Mouse (Mus musculus) kidney, postnatal 4 days (tissue): ENCODE results near the gene Tmco4.

Source experiments
- DNase-seq, 2 experiments: peaks; one replicate each; pipeline ENCODE4 v3.0.0; 2021; ENCODE audit warnings: mixed read lengths in 2 of 2

The Tmco4 gene

DNA sequence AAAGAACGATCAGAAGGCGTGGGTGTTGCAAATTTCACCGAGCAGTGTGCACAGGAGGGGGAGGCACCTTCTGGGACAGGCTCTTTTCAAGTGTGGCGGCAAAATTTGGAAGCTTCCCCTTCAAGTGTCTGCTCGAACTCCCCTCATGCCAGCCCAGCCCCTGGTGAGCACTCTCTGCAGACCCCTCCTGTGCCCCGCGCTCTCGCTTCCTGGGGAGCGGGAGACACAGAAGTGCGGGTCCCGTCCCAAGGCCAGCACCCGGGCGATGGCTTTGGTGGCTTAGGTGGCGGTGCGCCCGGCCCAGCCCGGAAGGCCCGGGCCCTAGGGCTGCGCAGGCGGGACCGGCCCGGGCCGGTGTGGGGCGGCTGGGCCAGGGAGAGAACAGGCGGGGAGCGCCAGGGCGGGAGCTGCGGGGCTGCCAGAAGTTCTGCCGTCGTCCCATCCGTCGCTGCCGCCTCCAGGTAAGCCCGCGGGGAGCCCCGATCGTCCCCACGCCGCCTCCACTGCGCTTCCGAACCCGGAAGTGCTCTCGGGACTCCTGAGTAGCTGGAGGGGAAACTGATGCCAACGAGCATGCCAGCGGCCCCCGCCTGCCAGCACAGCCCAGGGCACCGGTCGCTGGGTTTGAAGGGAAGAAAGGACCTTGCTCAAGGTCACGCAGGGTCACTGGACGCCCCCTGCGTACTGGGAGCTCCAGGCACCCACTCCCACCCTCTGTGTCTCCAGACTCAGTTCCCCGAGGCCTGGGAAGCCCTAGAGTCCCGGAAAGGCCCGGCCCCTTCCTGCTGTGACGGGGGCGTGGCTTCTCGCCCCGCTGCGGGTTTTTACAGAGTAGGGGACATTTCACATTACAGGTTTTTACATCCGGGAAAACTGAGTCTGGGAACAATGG is at the start of gene Tmco4:
Tmco4 (plus strand) TSS at position 62 of the 892 bp plus-strand sequence.
- peak; percentile 81 to 88 for DNase-seq

DNA sequence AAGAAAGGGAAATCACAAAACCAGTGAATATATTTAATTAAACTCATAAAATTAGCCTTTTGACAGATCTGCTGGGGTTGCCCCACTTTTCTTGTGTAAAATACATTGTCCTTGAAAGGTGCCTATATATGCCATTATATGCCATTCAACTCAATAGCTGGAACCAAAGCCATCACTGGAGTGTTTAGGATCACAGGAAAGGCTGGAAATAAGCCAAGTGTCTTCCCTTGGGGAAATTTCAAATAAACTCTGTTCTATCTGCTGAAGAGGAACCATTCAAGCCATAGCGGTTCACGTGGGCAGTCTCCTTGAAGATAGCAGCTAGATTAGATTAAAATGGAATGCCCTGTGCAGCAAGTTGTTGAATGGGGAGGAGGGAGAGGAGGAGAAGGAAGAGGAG is 47.1 kb upstream of the Tmco4 start:
- no peak for DNase-seq

- no peak for DNase-seq
These were observed 38.8 kb upstream of the Tmco4 start for GRCm38 (mm10) chr4:138933862-138934261.

GRCm38 (mm10) chr4:138934456-138935145 is 38.1 kb upstream of the Tmco4 start:
- no peak for DNase-seq

DNA sequence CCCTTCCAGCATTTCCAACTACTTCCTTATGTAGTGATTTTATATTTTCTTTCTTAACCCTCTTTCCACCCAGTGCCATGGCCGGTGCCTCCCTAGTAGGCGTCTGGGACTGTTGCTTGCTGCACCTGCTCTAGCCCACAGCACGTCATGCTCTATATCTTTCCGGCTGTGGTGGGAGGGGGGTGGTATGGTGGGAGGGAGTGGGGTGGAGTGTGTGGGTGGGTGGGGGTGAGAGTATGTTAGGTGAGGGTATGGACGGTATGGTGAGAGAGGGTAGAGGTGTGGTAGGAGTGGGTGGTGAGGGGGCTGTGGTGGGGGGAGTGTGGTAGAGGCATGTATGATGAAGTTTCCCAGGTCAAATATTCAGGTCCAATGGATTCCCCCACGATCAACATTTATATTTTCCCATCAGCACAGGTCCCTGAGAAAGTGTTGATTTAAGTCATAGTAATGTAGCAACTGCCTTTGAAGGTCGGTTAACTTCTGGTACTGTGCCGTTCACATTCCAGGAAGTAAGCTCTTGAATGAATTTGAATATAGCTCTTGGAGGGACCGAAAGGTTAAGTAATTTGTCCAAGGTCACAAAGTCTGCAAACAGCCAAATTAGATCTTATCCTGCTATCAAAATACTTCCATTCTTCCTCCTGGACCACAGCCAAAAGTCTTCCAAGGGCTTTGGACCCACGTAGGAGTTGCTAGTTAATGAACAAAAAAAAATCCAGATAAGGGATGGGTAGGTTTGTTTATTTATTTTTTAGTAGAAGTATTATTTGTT is 34.0 kb upstream of the Tmco4 start:
- peak in 1 of 2 experiments; percentile 40 for DNase-seq

GRCm38 (mm10) chr4:138939481-138939880 is 33.2 kb upstream of the Tmco4 start:
- peak in 1 of 2 experiments; percentile 12 for DNase-seq

DNA sequence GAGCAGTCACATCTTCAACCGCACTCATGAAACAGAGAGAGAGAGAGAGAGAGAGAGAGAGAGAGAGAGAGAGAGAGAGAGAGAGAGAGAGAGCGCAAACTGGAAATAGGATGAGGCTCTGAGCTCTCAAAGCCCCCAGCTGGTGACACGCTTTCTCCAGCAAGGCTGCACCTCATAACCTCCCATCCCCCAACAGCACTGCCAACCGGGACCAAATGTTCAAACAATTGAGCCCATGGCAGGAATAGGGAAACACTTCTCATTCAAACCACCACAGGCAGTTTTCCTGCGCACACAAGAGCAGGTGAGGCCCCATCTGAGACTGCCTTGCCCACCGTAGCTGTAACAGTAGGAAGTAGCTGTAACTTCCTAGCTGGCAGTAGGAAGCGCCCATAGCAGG is 31.3 kb upstream of the Tmco4 start:
- DNase-seq: peak in 1 of 2 experiments; percentile 48

- DNase-seq: peak in 1 of 2 experiments; percentile 48
These were observed 30.7 kb upstream of the Tmco4 start for GRCm38 (mm10) chr4:138941966-138942365.

DNA sequence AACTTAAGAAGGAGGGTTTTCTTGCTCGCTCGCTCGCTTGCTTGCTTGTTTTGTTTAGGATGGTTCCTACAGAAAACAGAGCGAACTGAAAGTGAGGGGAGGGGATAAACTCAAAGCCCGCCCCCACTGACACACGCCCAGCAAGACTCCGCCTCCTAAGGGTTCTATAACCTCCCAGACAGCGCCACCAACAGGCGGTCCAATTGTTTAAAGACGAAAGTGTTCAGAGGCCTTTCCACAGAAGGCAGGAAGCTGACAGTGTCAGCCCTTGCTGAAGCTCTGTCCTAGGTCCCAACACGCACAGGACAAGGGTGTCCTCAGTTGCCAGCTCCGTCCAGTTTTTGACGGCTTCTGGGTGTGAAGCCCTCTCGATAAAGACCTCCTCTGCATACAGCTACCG is 29.0 kb upstream of the Tmco4 start:
- DNase-seq: peak; percentile 90 to 93

DNA sequence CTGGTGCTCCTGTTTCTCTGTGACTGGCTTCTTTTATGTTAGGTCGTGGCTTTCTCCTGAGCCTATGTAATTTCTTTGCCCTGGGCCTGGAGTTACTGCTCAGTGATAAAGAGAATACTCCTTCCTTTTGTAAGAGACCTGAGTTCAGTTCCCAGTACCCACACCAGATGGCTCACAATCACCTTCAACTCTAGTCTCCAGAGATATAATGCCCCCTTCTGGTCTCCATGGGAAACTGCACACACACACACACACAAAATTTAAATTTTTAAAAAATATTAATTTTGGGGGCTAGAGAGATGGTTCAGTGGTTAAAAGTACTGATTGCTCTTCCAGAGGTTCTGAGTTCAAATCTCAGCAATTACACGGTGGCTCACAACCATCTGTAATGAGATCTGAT is 24.4 kb upstream of the Tmco4 start:
- no peak for DNase-seq

DNA sequence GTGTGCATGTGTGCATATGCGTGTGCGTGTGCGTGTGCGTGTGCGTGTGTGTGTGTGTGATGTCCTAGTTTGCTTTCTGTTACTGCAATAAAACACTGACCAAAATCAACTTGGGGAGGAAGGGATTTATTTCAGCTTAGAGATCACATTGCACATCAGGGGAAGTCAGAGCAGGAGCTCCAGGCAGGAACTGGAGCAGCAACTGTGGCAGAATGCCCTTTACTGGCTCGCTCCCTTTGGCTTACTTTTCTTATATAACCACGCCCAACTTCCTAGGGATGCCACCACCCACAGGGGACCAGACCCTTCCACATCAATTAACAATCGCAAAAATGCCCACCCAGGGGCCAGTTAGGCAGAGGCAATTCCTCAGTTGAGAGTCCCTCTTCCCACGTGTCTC is 14.1 kb upstream of the Tmco4 start:
- DNase-seq: no peak

GRCm38 (mm10) chr4:138959120-138959519 is 13.6 kb upstream of the Tmco4 start:
- DNase-seq: no peak

GRCm38 (mm10) chr4:138959926-138960325 is 12.8 kb upstream of the Tmco4 start:
- DNase-seq: peak; percentile 53 to 67

GRCm38 (mm10) chr4:138962719-138963118 is 10.0 kb upstream of the Tmco4 start:
- no peak for DNase-seq

DNA sequence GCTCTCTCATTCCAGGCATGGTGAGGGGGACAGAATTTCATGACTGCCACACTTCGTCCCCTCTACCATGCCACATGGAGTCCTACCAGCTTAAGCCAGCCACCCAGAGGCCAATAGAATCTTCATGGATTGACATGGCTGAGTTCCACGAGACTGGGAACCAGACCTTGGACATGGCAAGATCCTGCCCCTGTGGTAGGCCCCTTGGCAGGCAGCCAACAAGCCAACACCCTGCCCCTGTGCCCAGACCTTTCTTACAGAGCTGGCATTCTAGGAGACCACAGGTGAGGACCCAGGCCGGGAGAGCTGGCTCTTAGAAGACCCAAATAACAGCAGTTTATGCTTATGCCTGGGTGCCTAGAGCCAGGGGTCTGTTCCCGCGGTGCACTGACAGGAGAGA is 6.8 kb upstream of the Tmco4 start:
- peak; percentile 61 to 71 for DNase-seq

DNA sequence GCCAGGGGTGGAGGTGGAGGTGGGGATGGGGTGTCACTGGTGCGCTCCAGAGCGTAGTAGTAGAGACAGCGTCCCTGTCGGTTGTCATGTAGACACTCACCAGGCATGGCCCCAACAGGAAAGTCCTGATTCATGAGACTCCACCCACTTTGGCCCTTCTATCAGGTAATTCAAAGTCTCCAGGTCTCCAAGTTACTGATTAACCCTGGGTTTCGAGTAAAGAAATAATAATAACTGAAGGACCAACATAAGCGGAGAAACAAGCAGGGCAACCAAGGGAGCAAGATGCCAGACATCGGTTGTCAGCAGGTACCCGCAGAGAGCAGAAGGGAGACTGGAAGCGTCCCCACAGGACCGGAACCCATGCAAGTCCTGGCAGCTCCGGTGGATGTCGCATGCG is 5.8 kb upstream of the Tmco4 start, which contains the start of gene Rnf186:
Rnf186 (plus strand) TSS at position 247 of the 400 bp plus-strand sequence.
- DNase-seq: peak in 1 of 2 experiments; percentile 51

DNA sequence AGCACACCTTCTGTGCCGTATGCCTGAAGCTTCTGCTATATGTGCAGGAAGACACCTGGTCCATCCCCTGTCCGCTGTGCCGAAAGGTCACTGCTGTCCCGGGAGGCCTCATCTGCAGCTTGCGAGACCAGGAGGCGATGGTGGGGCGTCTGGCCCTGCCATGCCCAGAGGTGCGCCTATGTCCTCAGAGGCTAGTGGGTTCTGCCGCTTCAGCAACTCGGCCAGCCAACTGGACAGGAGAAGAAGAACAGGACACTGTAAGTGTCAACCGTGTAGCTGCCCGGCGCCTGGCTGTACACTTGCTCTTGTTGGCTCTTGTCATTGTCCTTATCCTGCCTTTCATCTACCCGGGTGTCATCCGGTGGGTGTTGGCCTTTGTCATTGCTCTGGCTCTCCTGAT is 5.2 kb upstream of the Tmco4 start:
- DNase-seq: no peak

GRCm38 (mm10) chr4:138968772-138969556 is 3.7 kb upstream of the Tmco4 start:
- DNase-seq: peak in 1 of 2 experiments; percentile 46

DNA sequence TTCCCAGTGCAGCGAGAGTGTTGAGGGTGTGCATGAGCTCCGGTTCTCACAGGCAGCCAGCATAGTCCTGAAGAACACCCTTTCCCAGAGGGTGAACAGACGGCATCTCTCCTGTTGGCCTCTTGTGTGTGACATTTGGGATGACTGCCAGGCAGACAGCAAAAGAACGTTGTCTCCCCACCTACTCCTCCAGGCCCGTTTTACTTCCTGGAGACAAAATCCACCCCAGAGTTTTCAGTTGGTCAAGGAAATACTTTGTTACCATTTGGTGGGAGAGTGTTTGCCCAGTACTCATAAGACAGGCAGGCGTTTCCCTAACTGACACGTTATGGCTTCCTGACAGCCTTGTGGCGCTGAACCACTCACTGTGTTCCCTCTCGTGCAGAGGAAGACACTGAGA is 3.0 kb upstream of the Tmco4 start:
- no peak for DNase-seq

- no peak for DNase-seq
These were observed 1.3 kb upstream of the Tmco4 start for GRCm38 (mm10) chr4:138971371-138971770.

DNA sequence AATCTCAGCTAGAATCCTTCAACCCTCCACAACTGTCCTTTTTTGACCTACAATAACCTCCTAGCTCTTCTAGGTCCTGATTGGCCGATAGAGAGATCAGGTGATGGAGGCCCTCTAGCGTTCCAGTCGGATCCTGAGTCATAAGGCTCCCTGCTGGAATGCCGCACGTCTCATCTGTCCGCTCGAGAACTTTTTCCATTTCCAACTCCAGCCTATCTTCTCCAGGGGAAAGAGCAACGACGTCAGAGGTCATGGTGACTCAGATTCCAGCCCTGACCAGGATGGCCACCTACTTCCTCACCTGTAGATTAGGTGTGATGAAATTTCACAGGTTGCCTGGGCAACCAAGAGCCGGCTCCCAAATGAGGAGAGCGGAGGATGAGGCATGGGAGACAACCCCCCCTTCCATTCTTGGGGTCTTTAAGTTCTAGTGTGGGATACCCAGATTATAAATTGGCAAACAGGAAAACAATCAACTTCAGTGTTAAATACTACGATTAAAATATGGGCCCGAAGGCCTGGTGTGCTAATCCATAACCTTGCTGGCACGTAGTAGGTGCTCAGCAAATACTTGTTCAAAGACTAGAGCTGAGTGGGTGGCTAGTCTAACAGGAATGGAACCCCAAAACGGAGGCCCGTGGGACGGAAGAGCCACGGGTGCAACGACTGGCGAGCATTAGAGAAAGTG is 405 bp upstream of the Tmco4 start:
- peak; percentile 63 to 81 for DNase-seq

DNA sequence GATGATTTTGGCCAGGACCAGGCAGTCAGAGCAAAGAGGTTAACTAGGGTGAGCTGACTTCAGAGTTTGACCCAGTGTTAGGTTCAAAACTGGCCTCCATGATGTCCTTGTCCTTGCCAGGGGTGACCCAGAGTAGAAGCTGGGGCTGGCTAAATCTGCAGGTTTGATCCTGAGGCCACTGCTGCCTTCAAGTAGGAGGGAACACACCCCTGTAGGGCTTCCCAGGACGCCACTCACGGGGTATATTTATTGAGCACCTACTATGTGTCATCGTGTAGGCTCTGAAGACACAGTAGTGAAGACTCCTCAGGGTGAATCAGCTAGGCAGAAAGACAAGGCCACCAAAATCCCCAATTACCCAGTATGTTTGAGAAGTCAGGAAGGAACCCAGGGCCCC is 1.0 kb downstream of the Tmco4 start:
- no peak for DNase-seq
